Mouse (Mus musculus) ovary, adult 18-20 months (tissue): Measurements from ENCODE around the gene Olfr110.
"Not testable (repeated sequence)": the region's sequence is repeated elsewhere in the genome, so short reads cannot be mapped to it uniquely, and the experiment has no call there.

ENCODE experiments used
- DNase-seq: peaks from one replicate; pipeline ENCODE4 v3.0.0; 2022; ENCODE audit warnings: low spot score, mixed read lengths

Olfr110 gene

DNA sequence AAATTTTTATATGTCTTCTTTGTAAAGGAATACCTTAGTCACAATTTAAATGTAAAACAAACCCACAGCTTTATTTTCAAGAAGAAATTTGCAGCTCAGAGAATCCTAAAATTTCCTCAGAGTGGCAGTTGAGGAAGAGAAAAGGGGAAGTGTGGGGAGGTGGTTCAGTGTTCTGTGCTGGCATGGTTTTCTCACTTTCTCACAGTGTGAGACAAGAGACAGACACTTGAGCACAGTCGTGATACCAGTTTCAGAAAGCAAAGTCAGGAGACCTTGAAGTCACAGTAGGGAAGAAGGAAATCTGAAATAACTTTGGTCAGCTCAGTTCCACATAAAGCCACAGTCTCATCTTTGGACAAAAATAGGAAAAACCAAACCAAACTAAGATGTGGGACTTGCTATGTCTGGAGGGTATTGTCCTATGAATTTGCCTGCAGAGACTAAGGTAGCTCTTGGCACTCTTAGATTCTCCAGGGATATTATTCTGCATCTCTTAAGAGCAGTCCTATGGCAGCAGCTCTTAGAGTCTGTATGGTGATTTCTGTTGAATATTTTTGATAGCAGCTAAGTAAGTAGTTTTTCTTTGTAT, at the start of gene Olfr110:
TSS of gene Olfr110 (plus strand) at position 539 of the 589 bp plus-strand sequence.
- no peak for DNase-seq

DNA sequence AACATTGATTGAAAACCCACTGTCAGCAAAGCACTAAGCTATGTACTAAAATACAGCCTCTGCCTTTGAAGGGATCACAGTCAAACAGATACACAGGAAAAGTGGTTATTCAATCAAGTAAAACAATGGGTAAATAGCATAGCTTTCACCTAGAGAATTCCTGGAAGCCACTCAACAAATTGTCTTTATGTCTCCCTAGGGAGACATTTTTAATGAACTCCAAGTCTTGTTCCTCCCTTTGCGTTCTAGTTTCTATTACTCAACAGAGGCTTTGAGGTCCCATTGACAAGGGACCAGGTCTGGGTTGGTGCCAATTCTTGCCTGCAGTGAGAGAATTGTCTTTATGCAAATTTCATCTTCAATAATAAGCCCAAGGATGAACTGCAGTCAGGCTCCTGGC, 47.1 kb upstream of the Olfr110 start, which contains the start of gene Olfr108:
TSS of gene Olfr108 (plus strand) at position 301 of the 400 bp plus-strand sequence.
- DNase-seq = no peak

DNA sequence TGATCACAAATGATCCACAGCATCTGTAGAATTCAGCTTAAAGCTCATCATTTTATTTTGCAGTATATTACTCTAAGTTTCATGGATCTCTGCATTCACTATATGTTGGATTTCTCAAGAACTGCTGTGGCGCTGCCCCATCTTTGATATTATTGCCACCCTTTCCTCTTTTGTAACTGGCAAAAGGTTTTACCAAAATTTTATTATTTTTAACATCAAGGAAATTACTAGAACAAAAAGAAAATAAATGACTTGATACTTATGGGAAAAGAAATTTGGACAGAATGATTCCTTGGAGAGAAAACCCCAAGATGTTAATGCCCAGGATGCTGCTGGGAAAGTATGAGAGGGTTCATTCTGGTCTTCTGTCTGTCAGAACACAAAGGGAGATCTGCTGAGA, 33.7 kb upstream of the Olfr110 start, which contains the start of gene Olfr109:
TSS of gene Olfr109 (plus strand) at position 301 of the 400 bp plus-strand sequence.
- no peak for DNase-seq

DNA sequence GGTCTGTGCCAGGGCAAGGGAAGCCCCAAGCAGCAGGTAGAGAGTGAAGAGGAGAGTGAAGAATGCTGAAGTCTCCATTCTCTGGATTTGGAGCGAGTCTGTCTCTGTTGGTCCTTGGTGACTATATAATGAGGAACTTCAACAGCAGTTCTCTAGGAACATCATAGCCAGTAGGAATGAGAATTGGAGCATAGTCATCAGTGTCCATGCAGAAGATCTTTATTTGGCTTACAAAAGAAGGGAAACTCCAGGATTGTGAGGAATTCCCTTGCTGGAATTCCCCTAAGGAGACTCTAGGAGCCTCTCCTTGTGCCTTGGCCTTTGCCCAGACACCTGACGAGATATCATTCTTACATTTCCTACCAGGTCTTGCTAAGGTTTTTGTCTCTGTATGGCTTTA, 8.8 kb upstream of the Olfr110 start, which contains the start of gene H2-M2:
TSS of gene H2-M2 (minus strand) at position 101 of the 400 bp plus-strand sequence.
- DNase-seq = no peak

DNA sequence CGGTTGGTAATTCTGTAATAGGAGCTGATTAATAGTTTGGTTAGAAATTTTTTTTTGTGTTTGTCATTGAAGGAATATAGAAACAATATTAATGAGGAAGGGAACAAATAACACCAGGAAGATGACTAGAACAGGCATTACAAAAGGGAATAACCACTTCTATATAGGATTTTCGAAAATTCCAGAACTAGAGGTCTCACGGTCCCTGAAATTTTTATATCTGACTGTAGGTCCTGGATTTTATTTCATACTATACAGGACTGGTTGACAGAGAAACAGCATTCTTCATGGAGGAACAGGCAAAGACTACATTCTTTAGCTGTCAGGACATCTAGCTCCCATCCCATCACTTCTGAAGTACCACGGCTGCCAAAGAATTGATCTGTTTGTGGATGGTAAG, 15.5 kb downstream of the Olfr110 start, which contains the start of gene Olfr111:
TSS of gene Olfr111 (plus strand) at position 301 of the 400 bp plus-strand sequence.
- no peak for DNase-seq

DNA sequence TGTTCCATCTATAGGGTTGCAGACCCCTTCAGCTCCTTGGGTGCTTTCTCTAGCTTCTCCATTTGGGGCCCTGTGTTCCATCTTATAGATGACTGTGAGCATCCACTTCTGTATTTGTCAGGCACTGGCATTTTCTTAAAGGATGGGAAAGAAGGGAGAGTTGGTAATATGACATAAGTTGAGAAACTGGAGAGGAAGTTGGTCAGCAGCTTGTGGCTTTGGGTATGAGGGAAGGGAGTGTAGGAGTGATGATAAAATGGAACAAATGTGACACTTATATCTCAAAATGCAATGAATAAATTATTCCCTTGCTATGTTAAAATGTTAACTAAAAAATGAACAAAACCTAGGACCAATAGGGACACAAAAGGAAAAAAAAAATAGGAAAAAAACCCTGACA, 32.3 kb downstream of the Olfr110 start:
- not testable (repeated sequence) for DNase-seq

DNA sequence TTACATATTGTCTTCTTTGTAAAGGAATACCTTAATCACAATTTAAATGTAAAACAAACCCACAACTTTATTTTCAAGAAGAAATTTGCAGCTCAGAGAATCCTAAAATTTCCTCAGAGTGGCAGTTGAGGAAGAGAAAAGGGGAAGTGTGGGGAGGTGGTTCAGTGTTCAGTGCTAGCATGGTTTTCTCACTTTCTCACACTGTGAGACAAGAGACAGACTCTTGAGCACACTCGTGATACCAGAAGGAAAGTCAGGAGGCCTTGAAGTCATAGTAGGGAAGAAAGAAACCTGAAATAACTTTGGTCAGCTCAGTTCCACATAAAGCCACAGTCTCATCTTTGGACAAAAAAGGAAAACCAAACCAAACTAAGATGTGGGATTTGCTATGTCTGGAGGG, 33.2 kb downstream of the Olfr110 start:
- not testable (repeated sequence) for DNase-seq

DNA sequence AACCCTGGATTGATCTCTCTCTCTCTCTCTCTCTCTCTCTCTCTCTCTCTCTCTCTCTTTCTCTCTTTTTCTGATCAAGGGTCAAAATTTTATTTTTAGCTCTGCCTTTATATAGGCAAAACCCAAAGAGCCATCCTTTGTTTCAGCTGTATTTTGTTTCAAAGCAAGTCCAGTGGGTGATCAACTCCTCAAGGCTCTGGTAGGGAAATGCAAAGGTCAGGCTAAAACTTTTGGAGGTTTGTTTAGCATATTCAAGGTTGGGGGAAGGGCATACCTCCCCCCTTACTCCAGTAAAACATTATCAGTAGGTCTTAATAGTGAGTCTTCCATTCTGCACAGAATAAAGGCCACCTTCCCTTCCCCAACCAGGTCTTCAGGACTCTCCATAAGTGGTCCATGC, 42.9 kb downstream of the Olfr110 start:
- DNase-seq = no peak

DNA sequence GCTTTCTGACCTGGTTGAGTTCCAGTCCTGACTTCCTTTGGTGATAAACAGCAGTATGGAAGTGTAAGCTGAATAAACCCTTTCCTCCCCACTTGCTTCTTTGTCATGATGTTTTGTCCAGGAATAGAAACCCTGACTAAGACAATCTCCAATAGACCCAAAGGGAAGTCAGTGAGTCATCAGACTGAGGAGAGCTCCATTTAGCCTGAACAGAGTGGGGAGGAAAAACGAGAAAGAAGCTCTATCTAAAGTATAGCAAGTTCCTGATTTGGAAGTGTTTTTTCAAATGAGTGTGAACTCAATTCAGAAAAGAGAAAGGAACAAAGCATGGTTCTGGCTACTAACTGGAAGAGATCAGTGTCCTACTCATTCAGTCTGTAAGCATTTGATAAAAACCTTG, 46.1 kb downstream of the Olfr110 start:
- DNase-seq = not testable (repeated sequence)

DNA sequence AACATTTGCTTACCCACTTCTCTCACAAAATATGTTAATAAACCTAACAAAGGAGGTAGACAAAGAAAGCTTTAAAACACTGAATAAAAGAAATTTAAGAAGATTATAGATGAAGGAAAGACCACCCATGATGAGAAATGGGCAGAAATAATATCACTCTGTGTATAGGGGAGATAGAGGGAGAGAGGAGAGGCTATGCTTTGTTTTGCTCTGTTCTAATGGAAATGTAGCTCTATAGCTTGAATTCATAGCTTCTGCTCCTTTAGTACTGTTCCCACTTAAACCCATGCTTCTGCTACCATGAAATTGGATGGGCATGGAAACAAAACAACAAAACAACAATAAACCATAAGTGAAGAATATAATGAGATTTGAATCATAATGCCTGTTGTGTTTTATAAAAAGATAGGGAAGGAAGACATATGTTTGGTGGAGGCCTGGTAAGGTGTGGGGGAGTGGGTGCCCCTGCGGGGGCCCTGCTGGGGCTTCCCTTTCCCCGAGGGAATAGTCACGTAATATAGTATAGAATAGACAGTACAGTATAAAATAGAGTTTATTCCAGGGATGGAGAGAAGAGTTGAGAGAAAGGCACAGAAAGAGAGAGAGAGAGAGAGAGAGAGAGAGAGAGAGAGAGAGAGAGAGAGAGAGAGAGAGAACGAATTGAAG, 49.3 kb downstream of the Olfr110 start:
- no peak for DNase-seq

DNA sequence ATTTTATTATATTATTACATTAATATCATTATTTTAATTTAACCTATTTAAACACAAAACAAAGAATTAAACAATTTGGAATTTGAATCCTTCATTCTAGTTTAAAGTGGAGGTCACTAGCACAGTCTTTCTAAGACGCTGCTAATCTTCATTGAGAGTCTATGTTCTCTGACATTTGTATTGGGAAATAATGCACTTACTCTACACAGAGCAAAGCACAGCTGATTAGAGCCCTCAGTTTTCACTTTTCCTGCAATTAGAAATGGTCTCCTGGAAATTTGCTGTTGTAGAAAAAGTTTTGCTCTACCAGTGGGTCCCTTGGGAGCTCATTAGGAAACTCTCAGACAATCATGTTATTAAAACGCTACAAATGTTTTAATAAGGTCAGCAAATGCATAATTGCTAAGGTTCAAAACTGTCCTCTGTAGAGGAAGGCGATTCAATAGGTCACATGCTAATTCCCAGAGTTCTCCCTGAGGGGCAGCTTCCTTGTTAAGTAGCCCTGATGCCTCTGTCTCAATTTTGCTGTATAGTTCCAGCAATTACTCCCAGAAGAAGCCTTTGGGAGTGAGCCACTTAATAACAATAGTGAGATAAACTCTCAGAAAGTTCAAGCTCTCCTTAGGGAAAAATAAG, 51.6 kb downstream of the Olfr110 start:
- no peak for DNase-seq
